Mouse (Mus musculus) CH12.LX (cell line): ENCODE results near the gene Tldc1.

Experiments used
- BHLHE40 ChIP-seq: IDR thresholded peaks from 2 replicates; pipeline ENCODE4 v1.6.1; 2011; ENCODE audit warnings: mild to moderate bottlenecking, low read depth, low read length, improper control_type of control experiment
- CTCF ChIP-seq, 2 experiments: IDR thresholded peaks in 1 of 2; conservative IDR thresholded peaks in 1 of 2; 2 replicates each; pipeline ENCODE4 v1.5.1; 2011 to 2012; ENCODE audit warnings: low read depth in 2 of 2, low read length in 2 of 2, improper control_type of control experiment in 1 of 2, inconsistent platforms in 1 of 2, mild to moderate bottlenecking in 1 of 2, moderate library complexity in 1 of 2
- ETS1 ChIP-seq: conservative IDR thresholded peaks from 2 replicates; pipeline ENCODE4 v1.6.1; 2012; ENCODE audit warnings: low read depth, mild to moderate bottlenecking, inconsistent platforms, low read length, improper control_type of control experiment, moderate library complexity
- MYC ChIP-seq: IDR thresholded peaks from 2 replicates; pipeline ENCODE4 v1.6.1; 2011; ENCODE audit warnings: low read depth, mild to moderate bottlenecking, improper control_type of control experiment, low read length
- POLR2A ChIP-seq: IDR thresholded peaks from 2 replicates; pipeline ENCODE4 v1.6.1; 2011; ENCODE audit warnings: low read depth, mild to moderate bottlenecking, improper control_type of control experiment, low read length
- RCOR1 ChIP-seq: conservative IDR thresholded peaks from 2 replicates; pipeline ENCODE4 v1.6.1; 2012; ENCODE audit warnings: low read depth, mild to moderate bottlenecking, inconsistent platforms, low read length, improper control_type of control experiment
- SMC3 ChIP-seq: IDR thresholded peaks from 2 replicates; pipeline ENCODE4 v1.6.1; 2011; ENCODE audit warnings: low read depth, low read length, improper control_type of control experiment
- ZNF384 ChIP-seq: IDR thresholded peaks from 2 replicates; pipeline ENCODE4 v1.6.1; 2012; ENCODE audit warnings: low read depth, low read length, improper control_type of control experiment, inconsistent platforms

DNA sequence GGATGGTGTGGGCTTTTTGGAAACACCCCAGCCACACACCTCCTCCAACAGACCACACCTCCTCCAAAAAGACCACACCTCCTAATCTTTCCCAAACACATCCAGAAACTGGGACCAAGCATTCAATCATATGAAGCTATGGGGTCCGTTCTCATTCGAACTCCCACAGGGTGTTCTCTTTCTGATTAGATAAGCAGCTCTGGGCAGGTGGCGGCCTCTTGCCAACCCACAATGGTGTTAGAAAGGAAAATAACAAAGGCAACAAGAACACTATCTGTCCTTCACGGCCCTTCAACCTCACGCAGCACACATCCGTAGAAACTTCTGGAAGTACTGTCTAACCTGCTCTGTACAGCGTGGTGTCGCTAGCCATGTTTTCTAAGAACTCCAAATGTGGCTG lies 51.1 kb downstream of the Tldc1 start:
- no peak for TF ChIP-seq BHLHE40
- TF ChIP-seq MYC = no peak
- no peak for TF ChIP-seq CTCF (conservative IDR thresholded peaks at IDR 0.05 in 1 of 2, IDR thresholded peaks at IDR 0.05 in 1 of 2; ENCODE audit: low read depth in 2 of 2, low read length in 2 of 2)
- TF ChIP-seq SMC3 = no peak
- TF ChIP-seq ZNF384 = no peak
- no peak for TF ChIP-seq ETS1
- TF ChIP-seq RCOR1 = no peak
- no peak for TF ChIP-seq POLR2A
